Mouse (Mus musculus): ENCODE measurements around the gene Gm2174.

The Gm2174 gene

DNA sequence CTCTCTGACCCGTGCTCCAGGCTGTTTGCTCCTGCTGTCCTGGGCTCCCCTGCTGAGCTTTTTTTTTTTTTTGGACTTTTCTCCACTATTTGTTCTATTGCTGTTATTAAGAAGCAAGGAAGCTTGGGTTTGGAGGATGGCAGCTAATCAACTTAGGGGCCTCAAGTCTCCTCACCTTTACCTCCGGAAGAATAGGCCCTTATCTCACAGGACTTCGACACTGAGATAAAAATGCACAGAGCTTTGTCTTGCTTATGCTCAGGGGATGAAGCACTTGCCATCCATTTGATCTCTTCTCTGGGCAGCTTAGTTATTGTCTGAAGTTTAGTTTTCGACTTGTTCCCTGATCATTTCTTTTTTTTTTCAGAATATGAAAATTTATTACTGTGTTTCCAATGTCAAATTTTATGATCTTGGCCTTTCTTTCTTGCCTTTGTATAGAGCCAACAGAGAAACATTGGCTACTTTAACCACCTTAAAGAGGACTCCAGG lies at the start of gene Gm2174:
Gene Gm2174, plus strand, starts transcription at position 442 of the 492 bp plus-strand sequence.
- no peak for DNase-seq (ENCODE audit: low spot score in 2 of 2)

DNA sequence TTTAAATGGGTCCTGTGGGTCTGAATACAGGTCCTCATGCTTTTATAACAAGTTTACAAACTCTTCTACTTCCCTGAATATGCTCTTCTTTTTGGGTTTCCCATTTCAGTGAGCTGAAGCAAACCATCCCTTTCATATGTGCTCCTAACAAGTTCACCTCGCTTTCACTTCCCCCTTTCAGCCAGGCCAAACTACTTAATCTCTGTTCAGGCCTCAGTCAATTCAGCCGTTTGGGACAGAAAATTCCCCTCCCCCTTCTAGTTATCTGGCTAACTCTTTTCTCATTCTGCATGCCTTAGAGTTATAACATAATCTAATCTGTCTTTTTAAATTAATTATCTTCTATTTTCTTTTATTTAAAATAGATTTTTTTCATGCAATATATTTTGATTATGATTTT lies 43.1 kb upstream of the Gm2174 start:
- DNase-seq (ENCODE audit: low spot score in 2 of 2), result no peak

GRCm38 (mm10) chrX:56405482-56405881 lies 42.3 kb upstream of the Gm2174 start:
- no peak for DNase-seq (ENCODE audit: low spot score in 2 of 2)

GRCm38 (mm10) chrX:56406128-56406527 lies 41.6 kb upstream of the Gm2174 start:
- DNase-seq (ENCODE audit: low spot score in 2 of 2), result no peak

DNA sequence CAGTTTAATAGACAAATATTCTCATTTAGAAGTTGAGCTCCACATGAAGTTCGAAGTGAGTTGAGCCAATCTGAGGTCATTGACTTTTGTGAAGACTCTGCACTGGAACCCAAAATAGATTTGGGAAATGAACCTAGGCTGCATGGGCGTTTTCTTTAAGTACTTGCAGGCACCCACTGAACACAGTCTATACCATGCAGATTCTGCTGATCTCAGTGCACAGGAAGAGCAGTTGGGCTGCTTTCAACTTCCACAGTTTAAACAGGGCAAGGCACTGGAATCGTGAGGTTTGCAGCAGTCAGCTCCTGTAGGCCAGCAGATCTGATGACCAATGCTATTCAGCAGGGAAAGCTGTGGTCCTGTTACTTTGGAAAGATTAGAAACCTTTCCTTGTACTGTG lies 31.5 kb upstream of the Gm2174 start:
- no peak for DNase-seq (ENCODE audit: low spot score in 2 of 2)

GRCm38 (mm10) chrX:56417541-56417940 lies 30.2 kb upstream of the Gm2174 start:
- DNase-seq (ENCODE audit: low spot score in 2 of 2), result peak in 1 of 2 experiments; percentile 3

DNA sequence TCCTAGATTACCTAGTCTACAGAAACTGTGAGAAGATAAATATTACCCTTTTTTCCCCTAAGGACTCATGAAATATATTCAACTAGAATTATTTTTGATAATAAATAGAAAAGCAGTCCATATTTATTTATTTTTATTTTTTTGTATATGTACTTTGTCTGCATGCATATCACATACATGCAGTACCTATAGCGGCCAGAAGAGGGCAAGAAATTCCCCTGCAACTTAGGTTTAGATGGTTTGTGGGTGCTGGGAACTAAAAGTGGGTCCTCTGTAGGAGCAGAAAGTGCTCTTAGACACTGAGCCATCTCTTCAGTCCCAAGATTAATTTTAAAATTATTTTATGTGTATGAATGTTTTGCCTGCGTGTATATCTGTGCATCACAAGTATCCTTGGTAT lies 17.2 kb upstream of the Gm2174 start:
- peak in 1 of 2 experiments; percentile 3 for DNase-seq (ENCODE audit: low spot score in 2 of 2)

DNA sequence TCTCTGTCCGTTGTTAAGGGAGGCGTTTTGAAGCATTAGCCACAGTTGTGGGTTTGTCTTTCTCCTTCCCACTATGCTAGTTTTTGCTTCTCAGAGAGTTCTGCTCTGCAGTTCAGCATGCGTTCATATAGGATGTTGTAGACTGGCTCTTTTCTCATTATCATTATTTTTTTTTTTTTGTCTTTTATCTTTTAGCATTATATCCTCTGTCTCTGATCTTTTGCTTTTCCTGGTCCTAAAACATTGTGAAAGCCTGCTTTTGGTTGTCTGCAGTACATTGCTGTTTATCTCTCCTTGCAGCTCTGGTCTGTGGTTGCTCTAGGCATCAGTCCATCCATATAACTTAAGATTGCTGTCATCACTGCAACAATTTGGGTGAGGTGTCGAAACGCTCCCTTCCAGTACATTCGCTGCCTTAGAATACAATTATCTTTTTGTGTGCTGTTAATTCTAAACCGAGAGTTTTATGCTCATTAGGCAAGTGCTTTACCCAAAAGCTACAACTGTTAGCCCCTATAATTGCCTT lies 11.9 kb upstream of the Gm2174 start:
- no peak for DNase-seq (ENCODE audit: low spot score in 2 of 2)

- no peak for DNase-seq (ENCODE audit: low spot score in 2 of 2)
Observed at GRCm38 (mm10) chrX:56446487-56447428, 1.0 kb upstream of the Gm2174 start.

GRCm38 (mm10) chrX:56454671-56455371 lies 7.1 kb downstream of the Gm2174 start, which contains the start of gene Ints6l:
Gene Ints6l, plus strand, starts transcription at chrX:56454857.
- peak; percentile 66 to 70 for DNase-seq (ENCODE audit: low spot score in 2 of 2)

- DNase-seq (ENCODE audit: low spot score in 2 of 2), result peak; percentile 75 to 81
Observed at GRCm38 (mm10) chrX:56455372-56456246, 7.8 kb downstream of the Gm2174 start.

GRCm38 (mm10) chrX:56456379-56456778 lies 8.6 kb downstream of the Gm2174 start:
- DNase-seq (ENCODE audit: low spot score in 2 of 2), result peak in 1 of 2 experiments; percentile 5

DNA sequence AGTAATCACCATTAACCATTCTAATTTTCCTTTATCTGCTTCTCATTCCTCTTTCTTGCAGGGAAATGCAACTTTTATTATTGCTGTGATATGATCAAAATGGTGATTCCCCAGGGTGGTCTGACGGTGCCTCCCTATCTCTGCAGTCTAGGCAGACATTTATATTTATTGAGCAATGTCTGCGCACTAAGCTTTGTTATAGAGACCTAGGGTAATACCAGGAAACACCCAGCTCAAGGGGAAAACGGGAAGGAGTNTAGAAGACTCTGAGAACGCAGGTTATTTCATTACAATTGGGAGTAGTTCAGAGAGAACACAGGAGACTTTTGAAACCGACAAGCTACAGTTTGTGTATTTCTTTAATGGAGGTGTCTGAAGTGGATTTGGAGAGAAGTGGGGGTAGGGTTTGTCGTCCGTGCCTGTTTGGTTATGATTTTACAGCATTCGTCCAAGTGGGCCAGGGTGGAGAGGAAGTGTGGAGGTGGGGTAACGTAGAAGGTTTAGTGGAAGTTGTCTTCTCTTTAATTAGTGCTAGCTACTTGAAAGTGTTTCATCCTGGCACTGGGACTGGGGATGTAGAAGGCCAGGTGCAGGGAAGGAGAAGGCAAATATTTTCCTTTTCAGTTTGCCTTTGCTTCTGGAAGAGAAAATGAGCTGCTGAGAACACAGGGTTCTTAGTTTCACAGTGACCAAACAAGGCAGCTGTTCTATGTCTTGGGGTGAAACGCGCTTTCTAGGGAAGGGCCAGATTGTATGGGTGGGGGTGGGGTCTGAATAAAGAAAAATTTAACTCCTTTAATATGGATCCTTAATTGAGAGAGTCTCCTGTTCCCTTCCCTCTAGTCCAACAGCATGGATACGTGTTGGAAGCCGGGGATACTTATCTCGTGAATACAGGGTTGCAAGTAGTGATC lies 14.5 kb downstream of the Gm2174 start:
- DNase-seq (ENCODE audit: low spot score in 2 of 2), result no peak

DNA sequence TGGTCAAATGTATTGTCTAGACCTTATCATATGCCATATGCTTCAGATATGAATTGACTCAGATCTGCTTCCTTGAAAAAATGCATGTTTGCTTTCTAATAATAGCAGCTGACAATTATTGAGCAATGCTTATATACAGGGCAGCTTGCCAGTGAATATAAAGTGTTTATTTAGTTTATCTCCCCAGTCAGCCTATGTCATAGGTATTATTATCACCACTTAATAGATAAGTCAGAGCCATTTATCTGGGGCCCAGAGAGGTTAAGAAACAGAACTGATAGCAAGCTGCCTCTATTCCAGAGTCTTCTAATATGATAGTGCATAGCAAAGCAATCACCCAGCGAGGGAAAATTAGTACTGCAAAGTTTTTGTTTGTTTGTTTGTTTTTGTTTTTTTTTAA lies 17.1 kb downstream of the Gm2174 start:
- DNase-seq (ENCODE audit: low spot score in 2 of 2), result no peak

DNA sequence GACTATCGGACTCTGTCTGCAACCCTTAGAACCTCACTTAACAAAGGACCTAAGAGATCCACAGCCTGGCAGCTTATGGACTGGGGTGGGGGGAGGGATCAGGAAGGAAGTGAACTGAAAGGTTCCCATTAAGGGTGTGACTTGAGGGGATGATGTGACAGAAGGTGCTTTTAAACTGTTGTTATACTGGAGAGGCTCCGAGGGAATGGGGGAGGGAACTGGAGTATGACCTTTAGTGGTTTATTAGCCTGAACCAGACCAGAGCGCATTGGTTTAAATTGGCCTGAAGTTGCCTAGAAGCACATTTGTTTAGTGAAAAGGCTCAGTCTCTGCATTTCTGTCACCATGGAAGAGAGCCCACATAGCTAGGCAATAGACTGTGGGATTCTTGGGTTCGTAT lies 19.9 kb downstream of the Gm2174 start:
- no peak for DNase-seq (ENCODE audit: low spot score in 2 of 2)

DNA sequence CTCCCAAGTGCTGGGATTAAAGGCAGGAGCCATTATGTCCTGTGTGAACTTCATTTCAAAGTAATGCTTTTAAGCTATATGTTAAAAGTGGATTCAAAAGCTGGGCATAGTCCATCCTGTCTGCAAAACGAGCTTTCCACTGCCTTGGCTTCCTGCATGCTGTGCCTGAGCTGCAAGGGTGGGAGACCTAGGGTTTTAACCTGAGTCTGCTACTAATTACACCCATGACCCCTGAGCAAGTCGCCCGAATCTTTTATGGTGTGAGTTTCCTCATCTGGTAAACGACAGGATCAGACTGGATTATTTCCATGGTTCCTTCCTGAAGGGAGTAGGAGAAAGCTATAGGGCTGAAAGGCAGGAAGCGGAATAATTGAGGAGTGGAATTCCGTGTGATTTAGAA lies 20.7 kb downstream of the Gm2174 start:
- DNase-seq (ENCODE audit: low spot score in 2 of 2), result no peak

DNA sequence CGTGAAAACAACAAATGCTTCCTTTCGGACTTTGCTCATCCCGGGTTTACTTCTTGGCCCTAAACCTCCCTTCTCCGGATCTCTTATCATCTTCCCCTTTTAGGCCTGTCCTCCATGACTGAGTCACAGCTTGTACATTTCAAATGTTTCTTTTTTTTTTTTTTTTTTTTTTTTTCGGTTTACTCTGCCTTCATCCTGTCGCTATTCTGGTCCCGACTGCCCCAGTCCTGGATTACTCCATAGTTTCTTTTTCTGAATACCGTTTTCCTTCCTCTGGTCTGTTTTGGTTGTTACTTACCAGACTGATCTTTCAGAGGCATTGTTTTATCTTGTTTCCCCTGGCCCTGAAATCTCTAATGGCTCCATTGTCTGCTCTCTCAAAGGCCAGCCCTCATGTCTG lies 26.3 kb downstream of the Gm2174 start:
- no peak for DNase-seq (ENCODE audit: low spot score in 2 of 2)

DNA sequence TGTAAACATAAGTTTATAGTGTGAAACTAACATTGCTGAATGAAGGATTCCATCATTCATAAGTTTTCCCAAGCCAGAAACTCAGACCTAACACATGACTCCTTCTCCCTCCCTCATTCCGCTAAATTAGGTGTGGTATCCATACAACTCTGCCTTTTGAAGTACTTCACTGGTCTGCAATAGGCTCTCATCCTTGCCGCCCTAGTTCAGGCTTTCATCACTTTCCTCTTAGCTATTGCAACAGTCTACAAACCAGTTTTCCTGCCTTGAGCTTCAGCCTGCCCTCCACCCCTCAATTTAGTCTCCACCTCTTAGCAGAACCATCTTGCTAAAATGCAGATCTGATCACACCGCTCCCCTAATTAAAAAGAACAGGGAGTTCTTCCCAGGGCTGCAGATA lies 29.8 kb downstream of the Gm2174 start:
- no peak for DNase-seq (ENCODE audit: low spot score in 2 of 2)

DNA sequence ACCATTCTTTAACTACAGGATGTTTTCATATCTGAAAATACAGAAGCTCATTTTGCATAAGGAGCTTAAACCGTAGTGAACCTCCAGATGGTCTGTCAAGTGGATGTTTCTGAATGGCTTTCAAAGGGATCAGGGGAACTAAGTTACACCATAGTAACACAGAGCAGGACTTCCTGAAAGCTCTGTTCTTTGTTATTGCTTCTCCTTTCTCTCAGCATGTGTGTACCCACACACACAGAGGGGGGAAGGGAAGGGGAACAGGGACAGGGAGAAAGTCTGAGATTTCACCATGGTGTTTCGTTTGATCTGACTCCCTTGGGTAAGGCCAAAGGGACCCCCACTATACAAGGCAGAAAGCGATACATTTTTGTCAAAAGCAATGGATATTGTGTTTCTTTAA lies 34.1 kb downstream of the Gm2174 start:
- DNase-seq (ENCODE audit: low spot score in 2 of 2), result no peak

- peak; percentile 61 to 74 for DNase-seq (ENCODE audit: low spot score in 2 of 2)
Observed at GRCm38 (mm10) chrX:56489758-56490157, 42.0 kb downstream of the Gm2174 start.

Data from thymus, postnatal 10 days (tissue).